Mouse (Mus musculus) neural tube, embryonic 11.5 days (tissue): Measurements from ENCODE around the gene Col11a2. TPM values are rescaled to one million over a fixed set of nuclear protein-coding genes. Genes with fewer than 3 reads are reported as not detected.
"Not testable (repeated sequence)": the region's sequence is repeated elsewhere in the genome, so short reads cannot be mapped to it uniquely, and the experiment has no call there.

Source experiments
- ATAC-seq: fragments of 200-750 bp; cut with Nextera tagmentation; 2 replicates; pipeline ENCODE4 v1.8.0; 2017; ENCODE audit warnings: moderate number of reproducible peaks, mild to moderate bottlenecking, moderate TSS enrichment, moderate library complexity; ENCODE audit not compliant: insufficient read depth, low FRiP score, low TSS enrichment
- DNase-seq: peaks from one replicate; pipeline ENCODE4 v3.0.0-alpha.2; 2015; ENCODE audit warnings: low spot score
- H3K27ac ChIP-seq: fragments of 300-500 bp; sonication (generic); 2 replicates; pipeline ENCODE4 v1.5.1; 2014; ENCODE audit warnings: low read depth, mild to moderate bottlenecking, low read length
- H3K27me3 ChIP-seq: fragments of 300-500 bp; sonication (generic); 2 replicates; pipeline ENCODE4 v1.6.1; 2014; ENCODE audit warnings: mild to moderate bottlenecking, low read length, mixed read lengths; ENCODE audit not compliant: control insufficient read depth, insufficient read depth
- H3K36me3 ChIP-seq: fragments of 300-500 bp; sonication (generic); 2 replicates; pipeline ENCODE4 v1.6.1; 2014; ENCODE audit warnings: mild to moderate bottlenecking, low read length, moderate library complexity, mixed read lengths; ENCODE audit not compliant: control insufficient read depth, insufficient read depth
- H3K4me1 ChIP-seq: fragments of 300-500 bp; sonication (generic); 2 replicates; pipeline ENCODE4 v1.6.1; 2014; ENCODE audit warnings: low read length, mixed read lengths; ENCODE audit not compliant: control insufficient read depth, insufficient read depth
- H3K4me2 ChIP-seq: fragments of 300-500 bp; sonication (generic); 2 replicates; pipeline ENCODE4 v1.6.1; 2014; ENCODE audit warnings: low read depth, mild to moderate bottlenecking, moderate library complexity
- H3K4me3 ChIP-seq: fragments of 300-500 bp; sonication (generic); 2 replicates; pipeline ENCODE4 v1.5.1; 2014; ENCODE audit warnings: low read depth, low read length
- H3K9ac ChIP-seq: fragments of 300-500 bp; sonication (generic); 2 replicates; pipeline ENCODE4 v1.6.1; 2014; ENCODE audit warnings: mild to moderate bottlenecking, low read length
- H3K9me3 ChIP-seq: fragments of 300-500 bp; sonication (generic); 2 replicates; pipeline ENCODE4 v1.6.1; 2016; ENCODE audit warnings: low read length; ENCODE audit not compliant: control insufficient read depth
- WGBS: fragments of 180-500 bp; shearing (Covaris S2); extraction: QIAGEN DNeasy Blood & Tissue Kit; methylation state at CpG from one replicate; pipeline ENCODE4 v1.1.7; 2014; 5-methylcytosine and 5-hydroxymethylcytosine counted together
- polyA plus RNA-seq: library from polyadenylated mRNA; unstranded; fragments of >200 nt; fragmentation: Nextera tagmentation; extraction: Ambion mirVana; gene quantifications from 2 replicates; pipeline ENCODE4 v1.2.1, GENCODE M21; 2014

Col11a2 gene
- polyA plus RNA-seq: 1.5 and 2.9 TPM in 2 replicates

DNA sequence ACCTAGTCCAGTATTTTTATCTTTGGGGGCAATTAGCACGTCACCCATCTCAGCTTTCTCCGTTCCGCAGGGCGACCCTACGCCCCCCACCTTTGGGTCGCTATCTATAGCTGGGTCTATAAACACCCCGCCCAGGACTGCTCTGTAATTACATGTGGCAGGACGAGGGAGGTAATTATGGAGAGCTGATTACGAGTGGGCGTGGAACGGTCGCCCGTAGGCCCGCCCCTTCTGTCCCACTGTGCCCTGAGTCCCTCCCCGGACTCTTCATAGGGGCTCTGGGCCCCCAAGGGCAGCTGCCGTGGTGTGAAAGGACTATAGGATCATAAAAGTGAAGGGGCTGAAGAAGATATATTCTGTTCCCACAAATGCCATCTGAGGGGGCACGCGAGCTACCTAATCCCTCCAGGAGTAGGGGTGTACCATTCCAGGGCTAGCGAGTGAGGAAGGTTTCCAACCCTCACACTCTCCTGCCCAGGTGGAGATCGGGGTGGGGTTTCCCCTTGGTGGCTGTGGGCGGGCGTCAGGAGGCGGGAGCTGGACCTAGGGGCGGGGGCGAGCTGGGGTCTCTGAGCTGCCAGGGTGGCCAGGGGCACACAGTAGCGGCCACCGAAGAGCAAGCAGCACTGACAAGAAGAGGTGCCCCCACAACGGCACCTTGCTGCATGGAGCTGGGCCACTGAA, at the start of gene Col11a2:
TSS of gene Col11a2 (plus strand) at position 560 of the 684 bp plus-strand sequence.
- peak within 1 kb of the TSS; percentile 43 for H3K4me2 ChIP-seq
- no peak for DNase-seq
- H3K4me3 ChIP-seq: peak within 1 kb of the TSS; percentile 23
- H3K4me1 ChIP-seq: peaks cover 32% of the 10 kb centered on the region
- peaks cover 12% of the 10 kb centered on the region for H3K36me3 ChIP-seq
- 0 out of 2 replicates have a peak within 1 kb of the TSS, but pooled peaks have one; percentile 14 for H3K27ac ChIP-seq
- 8% methylated on average over 27 of the region's 28 CpGs for WGBS
- ATAC-seq: peak; percentile 63
- peak within 1 kb of the TSS; percentile 39 for H3K9ac ChIP-seq
- H3K9me3 ChIP-seq: no peaks in the 10 kb centered on the region; the same call in 1 of the 2 replicates
- H3K27me3 ChIP-seq: 0 out of 2 replicates have a peak, but pooled peaks cover 2% of the 10 kb centered on the region

DNA sequence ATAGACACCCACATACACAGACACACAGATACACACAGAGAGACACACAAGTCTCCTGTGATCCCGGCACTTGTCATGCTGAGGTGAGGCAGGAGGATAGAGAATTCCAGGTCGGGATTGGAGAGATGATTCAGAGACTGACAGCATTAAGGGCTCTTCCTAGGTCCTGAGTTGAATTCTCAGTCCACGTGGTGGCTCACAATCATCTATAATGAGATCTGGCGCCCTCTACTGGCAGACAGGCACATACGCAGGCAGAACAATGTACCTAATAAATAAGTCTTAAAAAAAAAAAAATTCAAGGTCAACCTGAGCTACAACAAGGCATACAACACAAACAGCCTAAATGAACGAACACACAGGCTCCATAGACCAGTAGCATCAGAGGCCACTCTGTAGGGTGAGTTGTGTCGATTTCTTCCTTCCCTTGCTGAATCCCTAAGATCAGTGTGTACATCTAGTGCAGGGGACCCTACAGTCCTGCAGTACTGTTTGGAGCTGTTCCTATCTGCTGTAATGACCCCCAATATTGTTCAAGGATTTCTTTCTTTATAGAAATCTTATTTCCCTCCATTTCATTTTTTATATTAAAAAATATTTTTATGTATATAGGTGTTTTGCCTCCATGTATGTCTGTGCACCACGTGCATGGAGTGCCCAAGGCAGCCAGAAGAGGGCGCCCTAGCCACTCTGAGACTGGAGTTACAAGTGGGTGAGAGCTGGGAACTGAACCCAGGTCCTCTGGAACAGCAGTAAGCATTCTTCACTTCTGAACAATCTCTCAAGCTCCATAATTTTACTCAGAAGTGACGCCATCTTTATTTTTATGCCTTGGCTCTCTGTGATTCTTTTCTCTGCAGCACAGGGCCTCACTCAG, 47.2 kb upstream of the Col11a2 start:
- H3K27me3 ChIP-seq: no peaks in the 10 kb centered on the region
- 32% methylated on average over 10 of the region's 10 CpGs for WGBS
- H3K4me1 ChIP-seq: no peaks in the 10 kb centered on the region
- H3K9ac ChIP-seq: no peak overlapping the region
- no peak overlapping the region for H3K4me2 ChIP-seq
- ATAC-seq (no peak), DNase-seq (peak; percentile 75)
- H3K36me3 ChIP-seq: no peaks in the 10 kb centered on the region
- no peaks in the 10 kb centered on the region for H3K9me3 ChIP-seq
- H3K4me3 ChIP-seq: no peak overlapping the region
- no peak overlapping the region for H3K27ac ChIP-seq

- ATAC-seq (no peak), DNase-seq (no peak)
- H3K36me3 ChIP-seq: no peaks in the 10 kb centered on the region
- no peak overlapping the region for H3K4me2 ChIP-seq
- no peak overlapping the region for H3K4me3 ChIP-seq
- no peak overlapping the region for H3K27ac ChIP-seq
- peaks cover 6% of the 10 kb centered on the region; the same call in 1 of the 2 replicates for H3K27me3 ChIP-seq
- no peaks in the 10 kb centered on the region for H3K9me3 ChIP-seq
- H3K9ac ChIP-seq: no peak overlapping the region
- WGBS: 91% methylated on average over 8 of the region's 8 CpGs
- no peaks in the 10 kb centered on the region for H3K4me1 ChIP-seq
These were observed 44.3 kb upstream of the Col11a2 start for GRCm38 (mm10) chr17:33994959-33995358.

- Histone ChIP-seq H3K36me3 (no peaks in the 10 kb centered on the region), H3K9me3 (no peaks in the 10 kb centered on the region), H3K9ac (no peak overlapping the region), H3K4me3 (no peak overlapping the region), H3K27ac (no peak overlapping the region), H3K27me3 (peaks cover 10% of the 10 kb centered on the region), H3K4me2 (no peak overlapping the region), H3K4me1 (no peaks in the 10 kb centered on the region)
- ATAC-seq: no peak
- 42% methylated on average over 3 of the region's 3 CpGs for WGBS
- no peak for DNase-seq
These were observed 43.6 kb upstream of the Col11a2 start for GRCm38 (mm10) chr17:33995651-33996050.

DNA sequence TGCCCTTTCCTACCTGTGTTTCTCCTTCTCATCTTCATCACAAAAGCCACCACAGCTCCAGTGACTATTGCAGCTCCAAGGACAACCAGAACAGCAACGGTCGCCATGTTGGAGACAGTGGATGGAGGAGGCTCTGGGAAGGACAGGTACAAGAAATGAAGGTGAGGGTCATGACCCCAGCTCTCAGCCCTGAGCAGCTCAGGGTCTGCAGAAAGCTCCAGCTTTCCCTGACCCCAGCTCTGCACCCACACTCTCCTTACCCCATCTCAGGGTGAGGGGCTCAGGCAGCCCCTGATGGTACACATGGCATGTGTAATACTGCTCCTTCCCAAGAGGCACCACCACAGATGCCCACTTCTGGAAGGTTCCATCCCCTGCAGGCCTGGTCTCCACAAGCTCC, 42.2 kb upstream of the Col11a2 start:
- not testable (repeated sequence) for H3K36me3 ChIP-seq, ATAC-seq, H3K4me1 ChIP-seq, H3K27ac ChIP-seq, H3K9ac ChIP-seq, H3K9me3 ChIP-seq, DNase-seq, H3K4me2 ChIP-seq, H3K4me3 ChIP-seq
- H3K27me3 ChIP-seq: peaks cover 12% of the 10 kb centered on the region
- 84% methylated on average over 2 of the region's 2 CpGs for WGBS

DNA sequence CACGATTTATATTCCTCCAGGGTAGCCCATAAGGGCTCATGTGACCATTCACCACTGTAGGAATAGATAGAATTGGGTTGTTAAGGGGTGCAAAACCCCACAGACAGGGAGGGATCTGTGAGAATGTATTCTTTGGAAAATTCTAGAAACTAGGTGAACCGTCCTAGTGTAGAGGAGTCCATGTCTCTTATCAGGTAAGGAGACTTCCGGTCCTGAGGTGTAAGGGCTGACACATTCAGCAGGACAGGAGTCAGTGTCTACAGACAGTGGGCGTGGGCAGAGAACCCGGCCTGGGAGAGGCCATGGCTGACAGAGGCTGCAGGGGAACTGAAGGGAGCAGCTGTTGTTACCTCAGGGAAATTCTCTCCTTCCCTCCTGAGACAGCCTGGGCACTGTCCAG, 40.5 kb upstream of the Col11a2 start:
- not testable (repeated sequence) for ATAC-seq, H3K9me3 ChIP-seq, H3K27ac ChIP-seq, H3K36me3 ChIP-seq, H3K9ac ChIP-seq, H3K4me1 ChIP-seq, DNase-seq, H3K4me2 ChIP-seq, H3K4me3 ChIP-seq
- peaks cover 12% of the 10 kb centered on the region for H3K27me3 ChIP-seq
- 63% methylated on average over 5 of the region's 5 CpGs for WGBS

- DNase-seq: peak; percentile 20
- ATAC-seq: peak; percentile 58
- H3K27ac ChIP-seq: no peak overlapping the region
These were observed 39.7 kb upstream of the Col11a2 start for GRCm38 (mm10) chr17:33999341-34000149.

DNA sequence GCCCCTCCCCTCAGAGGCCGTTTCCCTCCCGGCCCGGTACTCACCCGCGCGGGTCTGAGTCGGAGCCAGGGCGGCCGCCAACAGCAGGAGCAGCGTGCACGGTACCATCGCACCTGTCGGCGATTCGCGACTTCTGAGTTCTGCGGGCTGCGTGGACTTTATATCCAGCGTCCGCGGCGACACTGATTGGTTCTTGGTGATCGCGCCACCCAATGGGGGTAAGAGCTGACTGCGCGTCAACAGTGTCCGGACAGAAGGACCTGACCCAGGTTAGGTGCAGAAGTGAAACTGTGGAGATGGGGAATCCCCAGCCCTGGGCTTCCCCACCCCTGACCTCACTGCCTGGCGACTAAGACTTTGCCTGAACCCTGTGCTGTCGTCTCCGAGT, 39.1 kb upstream of the Col11a2 start, which contains the start of gene H2-K1:
TSS of gene H2-K1 (minus strand) at position 198 of the 388 bp plus-strand sequence.
- Histone ChIP-seq H3K4me2 (peak within 1 kb of the TSS; percentile 90), H3K27me3 (peaks cover 12% of the 10 kb centered on the region), H3K27ac (no peak within 1 kb of the TSS)

More at GRCm38 (mm10) chr17:33999341-34000149, 39.7 kb upstream of the Col11a2 start:
- Histone ChIP-seq H3K9me3 (no peaks in the 10 kb centered on the region), H3K4me2 (peak overlapping the region; percentile 90), H3K27me3 (peaks cover 12% of the 10 kb centered on the region), H3K4me1 (no peaks in the 10 kb centered on the region), H3K9ac (peak overlapping the region; percentile 43), H3K4me3 (peak overlapping the region; percentile 53), H3K36me3 (no peaks in the 10 kb centered on the region)
- 2% methylated on average over 70 of the region's 87 CpGs for WGBS

More for the DNA sequence above, 39.1 kb upstream of the Col11a2 start, which contains the start of gene H2-K1:
- peak within 1 kb of the TSS; percentile 53 for H3K4me3 ChIP-seq
- no peaks in the 10 kb centered on the region for H3K36me3 ChIP-seq
- ATAC-seq (peak; percentile 63), DNase-seq (peak; percentile 64)
- peak within 1 kb of the TSS; percentile 43 for H3K9ac ChIP-seq
- H3K4me1 ChIP-seq: no peaks in the 10 kb centered on the region
- under 1% methylated on average over 24 of the region's 30 CpGs for WGBS
- no peaks in the 10 kb centered on the region for H3K9me3 ChIP-seq
